Mouse (Mus musculus) neutrophil, adult 5-6 weeks (primary cell): Measurements from ENCODE around the gene Ptpn6. TPM values are rescaled to one million over a fixed set of nuclear protein-coding genes. Genes with fewer than 3 reads are reported as not detected.
"Not testable (repeated sequence)": the region's sequence is repeated elsewhere in the genome, so short reads cannot be mapped to it uniquely, and the experiment has no call there.

Source experiments
- ATAC-seq: fragments of 151-379, 151-347 bp; 2 replicates; pipeline ENCODE4 v1.8.0; 2017; ENCODE audit warnings: mild to moderate bottlenecking, moderate TSS enrichment; ENCODE audit not compliant: insufficient number of reproducible peaks, poor library complexity, low FRiP score, severe bottlenecking; ENCODE audit errors: extremely low read depth
- total RNA-seq: library from RNA; stranded (forward); fragments of 200-1000 nt; gene quantifications from 2 replicates; pipeline ENCODE4 v1.2.3, GENCODE M21; 2017

The Ptpn6 gene
- total RNA-seq, 1 experiment from 2014 or later = 2,202 TPM

DNA sequence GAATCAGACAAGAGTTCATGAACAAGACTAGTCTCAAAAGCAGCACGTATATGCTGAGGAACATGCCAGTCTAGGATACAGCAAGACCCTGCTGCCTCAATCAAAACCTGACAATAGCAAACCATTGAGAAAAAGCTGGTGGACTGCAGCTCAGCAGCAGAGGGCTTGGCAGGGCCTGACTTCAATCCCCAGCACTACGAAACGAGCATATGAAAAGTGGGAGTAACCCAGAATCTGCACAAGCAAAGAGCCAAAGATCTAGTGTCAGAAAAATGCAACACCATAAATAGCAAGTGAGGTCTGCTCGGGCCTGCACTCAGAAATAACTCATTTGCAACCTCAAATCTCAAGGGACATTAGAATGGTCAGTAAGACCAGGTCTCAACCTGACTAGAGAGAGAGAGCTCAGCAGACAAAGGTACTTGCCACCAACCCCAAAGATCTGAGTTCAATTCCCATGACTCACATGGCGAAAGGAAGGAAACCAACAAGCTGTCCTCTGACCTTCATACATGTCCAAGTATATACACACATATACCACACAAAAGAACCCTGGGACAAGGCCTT lies 32.4 kb downstream of the Ptpn6 start:
- no peak for ATAC-seq

DNA sequence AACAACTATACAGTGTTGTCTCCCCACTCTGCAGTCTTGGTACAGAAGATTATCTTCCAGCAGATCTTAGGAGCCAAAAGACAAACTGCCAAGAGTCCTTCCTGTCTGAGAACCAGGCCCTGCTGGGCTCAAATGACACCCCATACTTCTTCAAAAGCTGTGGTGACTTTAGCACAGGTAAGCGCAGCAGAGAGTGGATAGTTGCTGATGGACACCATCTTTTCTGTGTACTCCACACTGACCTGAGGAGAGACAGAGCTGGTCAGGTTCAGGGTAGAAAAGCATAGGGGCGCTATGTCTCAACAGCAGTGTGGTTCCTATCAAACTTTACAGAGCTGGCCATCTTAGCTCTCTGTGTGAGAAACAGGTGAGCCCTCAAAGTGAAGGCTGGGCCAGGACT lies 34.1 kb downstream of the Ptpn6 start:
- no peak for ATAC-seq

DNA sequence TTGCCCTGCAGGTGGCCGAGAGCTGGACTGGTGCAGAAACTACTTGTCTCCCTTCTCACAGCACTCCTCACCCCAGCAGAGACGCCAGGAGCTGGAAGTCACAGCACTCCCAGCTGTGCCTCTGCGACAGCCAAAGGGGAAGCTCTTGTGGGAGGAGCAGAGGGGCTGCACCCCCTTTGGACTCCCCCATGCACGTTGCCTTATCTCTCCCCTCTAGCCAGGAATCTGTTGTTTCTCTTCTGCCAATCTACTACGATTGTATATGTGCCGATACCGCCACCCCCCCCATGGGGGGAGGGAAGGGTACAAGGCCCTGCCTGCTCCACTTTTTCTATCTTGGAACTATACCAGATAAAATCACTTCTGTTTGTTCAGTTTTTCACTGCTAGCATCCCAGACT lies 34.7 kb downstream of the Ptpn6 start:
- ATAC-seq = no peak

DNA sequence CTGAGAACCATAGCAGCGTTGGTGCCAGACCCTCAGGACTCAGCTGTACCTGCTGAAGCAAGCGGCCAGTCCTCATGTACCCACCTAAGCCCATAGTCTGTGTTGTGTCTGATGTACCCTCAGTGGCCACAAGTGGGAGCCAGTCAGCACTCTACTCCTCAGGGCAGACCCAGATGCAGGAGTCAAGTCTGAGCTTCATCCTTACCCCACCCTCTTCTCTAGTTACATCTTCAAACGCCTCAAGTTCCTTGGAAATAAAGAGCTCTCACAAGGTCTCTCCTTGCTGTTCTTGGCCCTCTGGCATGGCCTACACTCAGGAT lies 35.8 kb downstream of the Ptpn6 start:
- peak; percentile 88 for ATAC-seq

DNA sequence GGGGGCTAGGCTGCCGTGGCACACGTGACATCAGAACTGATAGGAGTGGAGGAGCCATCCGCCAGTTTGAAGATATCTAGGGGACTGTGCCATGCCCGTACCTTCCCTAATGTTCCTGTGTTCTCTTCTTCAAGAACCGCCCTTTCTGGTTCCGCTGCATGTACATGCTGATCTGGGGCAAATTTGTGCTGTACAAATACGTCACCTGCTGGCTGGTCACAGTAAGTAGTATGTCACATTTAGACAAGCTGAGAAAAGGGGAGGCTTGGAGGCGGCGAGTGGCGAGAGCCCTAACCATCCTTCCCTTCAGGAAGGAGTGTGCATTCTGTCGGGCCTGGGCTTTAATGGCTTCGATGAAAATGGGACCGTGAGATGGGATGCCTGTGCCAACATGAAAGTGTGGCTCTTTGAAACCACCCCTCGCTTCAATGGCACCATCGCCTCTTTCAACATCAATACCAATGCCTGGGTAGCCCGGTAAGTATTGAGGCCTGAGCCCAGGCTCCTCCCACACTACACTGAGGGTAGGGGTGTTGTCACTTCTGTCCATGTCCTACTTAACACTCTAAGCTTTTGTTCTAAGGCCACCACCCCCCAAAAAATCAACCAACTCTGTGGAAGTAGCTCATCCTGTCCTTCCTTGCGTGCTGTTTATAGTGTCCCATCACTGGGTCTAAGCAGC lies 36.3 kb downstream of the Ptpn6 start:
- no peak for ATAC-seq

DNA sequence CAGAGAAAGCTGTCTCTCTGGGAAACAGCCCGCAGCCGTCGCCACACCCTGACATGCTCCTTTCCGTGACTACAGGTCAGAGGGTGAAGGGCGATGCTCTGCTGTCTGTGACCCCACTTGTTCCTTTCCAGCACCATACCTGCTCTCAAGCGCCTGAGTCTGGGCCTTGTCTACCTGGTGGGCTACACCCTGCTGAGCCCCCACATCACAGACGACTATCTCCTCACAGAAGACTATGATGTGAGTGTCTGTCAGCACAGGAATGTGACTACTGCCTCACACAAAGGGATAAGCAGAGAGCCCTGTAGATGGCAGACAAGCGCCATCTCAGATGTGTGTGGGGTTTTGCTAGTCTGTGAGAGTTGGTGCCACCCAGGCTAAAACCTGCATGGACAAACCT lies 37.2 kb downstream of the Ptpn6 start:
- ATAC-seq = no peak

DNA sequence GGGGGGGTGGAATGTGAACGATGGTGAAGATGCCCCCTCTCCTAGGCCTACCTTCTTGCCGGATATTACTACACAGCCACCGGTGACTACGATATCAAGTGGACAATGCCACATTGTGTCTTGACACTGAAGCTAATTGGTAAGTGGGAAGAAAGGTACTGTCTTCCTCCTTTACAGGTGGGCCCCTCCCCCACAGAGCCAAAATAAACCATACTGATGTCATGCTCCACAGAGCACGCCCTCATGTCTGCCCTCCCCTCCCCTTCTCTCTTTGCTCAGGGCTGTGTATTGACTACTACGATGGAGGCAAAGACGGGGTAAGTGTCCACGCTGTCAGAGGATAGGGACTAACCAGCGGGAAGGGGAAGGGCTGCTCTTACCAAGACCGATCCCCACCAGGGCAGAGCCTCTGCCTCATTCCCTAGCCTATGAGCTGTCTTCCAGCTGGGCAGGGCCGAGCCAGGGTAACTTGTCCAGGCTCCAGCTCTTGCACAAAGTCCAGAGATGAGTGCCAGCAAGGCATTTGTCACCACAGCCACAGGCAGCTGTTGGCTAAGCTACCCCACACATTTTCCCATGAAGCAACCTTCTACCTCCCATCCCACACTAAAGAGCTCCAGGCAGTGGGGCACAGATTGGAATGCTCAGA lies 38.4 kb downstream of the Ptpn6 start:
- no peak for ATAC-seq

DNA sequence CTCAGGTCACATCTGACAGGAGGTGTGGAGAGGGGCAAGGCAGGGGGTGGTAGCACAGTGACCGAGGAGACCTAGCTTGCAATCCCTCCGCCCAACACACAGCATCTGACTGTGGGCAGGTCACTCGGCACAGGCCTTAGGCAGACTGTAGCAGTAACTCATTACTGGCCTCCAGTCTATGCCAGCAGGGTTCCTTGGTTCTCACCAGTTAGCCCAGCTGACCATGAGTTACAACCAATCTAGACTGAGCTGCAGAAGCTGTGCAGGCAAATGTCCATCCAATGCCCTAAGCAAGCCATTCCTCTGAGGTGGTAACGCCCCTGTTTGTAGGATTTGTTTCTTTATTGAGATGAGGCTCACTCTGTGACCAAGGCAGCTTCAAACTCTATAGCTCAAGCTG lies 39.1 kb downstream of the Ptpn6 start:
- no peak for ATAC-seq

DNA sequence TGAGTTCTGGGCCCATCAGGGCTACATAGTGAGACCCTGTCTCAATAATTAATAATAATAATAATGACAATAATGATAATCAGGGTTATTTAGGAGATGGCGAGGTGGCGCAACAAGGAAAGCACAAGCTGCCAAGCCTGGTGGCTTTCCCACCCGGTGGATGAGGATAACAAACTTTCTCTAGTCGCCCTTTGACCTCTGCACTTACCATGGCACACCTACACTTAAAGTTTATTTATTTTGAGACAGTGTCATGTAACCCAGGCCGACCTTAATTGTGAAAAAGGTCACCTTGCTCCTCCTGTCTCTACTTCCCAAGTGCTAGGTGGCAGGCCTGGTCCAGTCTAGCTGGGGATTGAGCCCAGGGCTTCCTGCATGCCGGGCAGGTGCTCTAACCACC lies 39.8 kb downstream of the Ptpn6 start:
- ATAC-seq = no peak

DNA sequence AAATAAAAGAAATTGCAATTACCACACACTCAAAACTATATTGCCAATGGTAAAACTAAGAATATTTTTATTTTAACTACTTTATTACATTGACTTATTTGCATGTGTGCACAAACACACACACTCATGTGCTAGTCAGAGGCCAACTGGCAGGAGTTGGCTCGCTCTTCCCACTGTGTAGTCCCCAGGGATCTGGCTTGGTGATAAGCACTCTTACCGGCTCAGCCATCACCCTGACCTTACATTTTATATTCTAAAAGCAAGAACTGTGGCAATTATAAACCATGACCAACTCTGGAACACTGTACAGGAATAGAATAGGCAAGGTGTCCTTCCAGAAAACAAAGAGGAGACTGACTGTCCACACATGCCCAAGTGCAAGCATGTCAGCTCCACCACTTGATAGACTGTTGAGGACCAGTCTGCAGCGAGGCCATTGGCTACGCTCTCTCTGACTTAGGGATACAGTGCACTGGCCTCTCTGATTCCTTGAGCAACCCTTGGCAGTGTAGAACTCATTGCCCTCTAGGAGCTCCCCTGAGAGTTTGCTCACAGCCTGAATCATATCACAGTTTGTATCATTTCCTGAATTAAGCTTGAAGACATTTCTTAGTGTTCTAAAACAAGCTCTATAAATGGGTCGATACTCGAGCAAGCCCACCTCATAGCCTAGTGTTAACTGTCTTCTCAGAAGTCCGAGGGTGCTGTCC lies 41.9 kb downstream of the Ptpn6 start:
- ATAC-seq = no peak

DNA sequence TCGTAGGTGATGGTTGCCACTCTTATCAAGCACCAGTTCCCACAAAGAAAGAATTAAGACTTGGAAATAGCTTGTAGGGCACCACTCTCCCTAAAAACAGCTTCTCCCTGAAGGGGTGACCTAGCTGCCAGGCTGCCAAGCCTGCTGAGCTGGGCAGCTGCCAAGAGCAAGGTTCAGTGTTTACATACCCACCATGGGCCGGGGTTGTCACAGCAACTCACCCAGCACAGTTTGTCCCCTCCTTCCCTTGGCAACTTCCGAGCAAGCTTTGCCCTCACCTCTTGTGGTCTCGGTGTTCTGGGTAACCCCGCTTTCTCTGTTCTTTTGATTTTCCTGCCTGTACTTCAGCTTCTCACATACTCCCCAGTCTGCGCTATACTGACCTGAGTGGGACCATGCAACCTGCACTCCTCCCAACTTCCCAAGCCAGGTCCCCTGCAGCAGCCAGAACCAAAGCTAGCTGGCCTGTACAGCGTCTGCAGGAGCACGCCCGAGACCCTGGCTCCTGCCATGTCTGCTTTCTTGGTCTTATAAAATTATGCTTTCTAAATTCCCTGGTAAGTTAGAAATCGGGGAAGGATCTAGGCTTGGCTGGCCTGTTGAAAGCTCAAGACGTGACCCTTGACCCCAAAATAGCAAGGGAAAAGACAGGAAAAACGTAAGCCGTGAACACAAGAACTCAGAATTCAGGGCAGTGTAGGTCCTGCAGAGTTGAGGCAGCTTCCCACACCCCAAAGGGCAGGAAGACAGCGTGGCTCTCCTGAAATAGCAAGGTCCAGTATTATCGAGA lies 44.2 kb downstream of the Ptpn6 start:
- peak; percentile 55; the same call in 1 of the 2 replicates for ATAC-seq

DNA sequence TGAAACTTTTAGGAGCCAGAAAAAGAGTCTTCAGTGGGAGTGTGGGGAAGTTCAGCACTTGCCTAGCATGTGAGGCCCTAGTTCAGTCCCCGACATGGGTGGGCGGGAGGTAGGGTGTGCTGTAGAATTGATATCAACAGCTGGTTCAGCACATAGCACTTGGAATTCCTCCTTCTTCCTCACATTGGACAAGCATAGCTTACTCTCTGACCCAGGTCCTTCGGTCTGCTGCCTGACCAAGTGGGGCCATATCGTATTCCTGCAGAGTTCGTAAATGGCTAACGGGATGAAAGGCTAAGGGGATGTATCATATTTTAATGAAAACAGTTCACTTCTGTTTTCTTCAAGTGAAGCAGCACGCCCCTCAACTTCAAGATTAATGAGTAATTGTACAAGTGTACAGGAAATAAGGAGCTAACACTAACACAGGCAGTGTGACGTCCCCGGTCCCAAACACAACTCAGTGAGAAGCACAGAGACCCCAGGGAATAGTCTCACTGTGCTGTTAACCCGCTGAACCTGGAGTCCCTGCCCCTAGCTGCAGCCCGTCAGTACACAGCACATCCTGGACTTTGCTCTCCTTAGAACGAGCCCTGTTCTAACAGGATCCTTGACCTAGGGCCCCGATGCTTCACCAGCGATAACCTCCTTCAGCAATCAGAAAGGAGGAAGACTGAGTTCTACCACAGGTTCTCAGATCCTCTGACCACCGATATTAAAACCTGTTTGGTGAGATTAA lies 45.1 kb downstream of the Ptpn6 start:
- ATAC-seq = no peak

DNA sequence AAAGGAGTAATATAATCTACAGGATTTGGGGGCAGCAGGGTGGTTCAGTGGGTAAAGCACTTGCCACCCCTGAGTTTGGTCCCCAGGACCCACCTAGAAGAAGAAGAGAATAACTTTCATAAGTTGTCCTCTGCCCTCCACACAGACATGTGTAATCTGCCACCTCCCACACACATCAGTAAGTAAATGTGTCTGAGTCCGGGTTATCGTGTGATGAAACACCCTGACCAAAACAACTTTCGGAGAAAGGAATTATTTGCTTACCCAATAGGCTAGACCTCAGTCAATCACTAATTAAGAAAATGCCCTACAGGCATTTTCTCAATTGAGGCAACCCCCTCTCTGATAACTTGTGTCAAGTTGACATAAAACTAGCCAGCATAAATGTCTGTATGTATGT lies 48.0 kb downstream of the Ptpn6 start:
- ATAC-seq = no peak

DNA sequence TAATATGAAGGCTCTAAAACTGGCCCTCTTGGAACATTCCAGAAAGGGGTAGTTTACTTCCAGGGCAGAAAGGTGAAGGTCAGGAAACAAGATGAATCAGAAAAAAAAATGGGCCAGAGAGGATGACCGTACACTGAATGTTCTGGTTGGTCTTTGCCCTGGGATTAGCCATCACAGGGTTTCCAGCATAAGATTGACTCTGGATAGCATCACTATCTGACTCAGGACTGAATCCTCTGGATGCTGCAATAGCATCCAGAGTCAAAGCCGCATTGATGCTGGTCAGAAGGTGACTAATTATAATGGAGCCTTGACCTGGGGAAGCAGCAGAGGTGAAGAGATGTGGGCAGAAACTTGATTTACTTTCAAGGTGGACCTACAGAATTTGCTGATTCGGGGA lies 49.5 kb downstream of the Ptpn6 start:
- no peak for ATAC-seq

DNA sequence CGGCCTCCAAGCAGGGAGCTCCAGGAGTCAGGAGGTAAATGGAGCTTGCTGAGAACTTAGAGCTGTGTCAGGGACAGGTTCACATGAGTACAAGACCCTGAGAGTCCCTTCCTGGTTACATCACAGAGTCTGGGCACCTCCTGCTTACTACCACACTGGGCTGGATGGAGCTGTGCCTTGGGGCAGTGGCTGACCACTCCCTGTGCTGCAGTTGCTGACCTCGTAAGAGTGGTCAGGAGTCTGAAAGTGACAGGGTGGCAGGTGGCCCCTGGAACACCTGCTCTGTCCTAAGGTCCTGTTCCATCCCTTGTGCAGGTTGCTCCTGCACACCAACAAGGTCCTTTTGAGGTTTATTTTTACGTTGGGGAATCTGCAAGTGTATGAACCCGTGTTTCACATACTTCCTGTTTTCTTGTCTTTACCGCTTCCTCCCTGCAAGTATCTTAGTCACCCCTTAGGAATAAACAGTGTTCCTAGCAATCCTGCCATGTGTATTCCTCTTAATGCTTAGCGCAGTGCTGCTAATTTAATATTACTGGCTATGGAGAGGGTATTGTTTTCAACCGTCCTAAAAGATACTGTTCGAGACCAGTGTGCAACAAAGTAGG lies 50.3 kb downstream of the Ptpn6 start:
- peak; percentile 45; the same call in 1 of the 2 replicates for ATAC-seq

DNA sequence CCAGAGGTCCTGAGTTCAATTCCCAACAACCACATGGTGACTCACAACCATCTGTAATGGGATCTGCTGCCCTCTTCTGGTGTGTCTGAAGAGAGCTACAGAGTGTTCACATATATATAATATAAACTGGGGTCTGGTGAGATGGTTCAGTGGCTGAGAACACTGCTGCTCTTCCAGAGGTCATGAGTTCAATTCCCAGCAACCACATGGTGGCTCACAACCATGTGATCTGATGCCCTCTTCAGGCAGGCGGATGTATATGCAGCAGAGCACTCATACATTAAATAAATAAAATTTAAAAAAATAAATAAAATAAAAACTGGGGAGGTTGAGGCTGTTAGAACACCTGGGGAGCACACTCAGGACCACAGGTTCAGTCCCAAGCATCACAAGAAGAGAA lies 51.9 kb downstream of the Ptpn6 start:
- ATAC-seq = not testable (repeated sequence)

DNA sequence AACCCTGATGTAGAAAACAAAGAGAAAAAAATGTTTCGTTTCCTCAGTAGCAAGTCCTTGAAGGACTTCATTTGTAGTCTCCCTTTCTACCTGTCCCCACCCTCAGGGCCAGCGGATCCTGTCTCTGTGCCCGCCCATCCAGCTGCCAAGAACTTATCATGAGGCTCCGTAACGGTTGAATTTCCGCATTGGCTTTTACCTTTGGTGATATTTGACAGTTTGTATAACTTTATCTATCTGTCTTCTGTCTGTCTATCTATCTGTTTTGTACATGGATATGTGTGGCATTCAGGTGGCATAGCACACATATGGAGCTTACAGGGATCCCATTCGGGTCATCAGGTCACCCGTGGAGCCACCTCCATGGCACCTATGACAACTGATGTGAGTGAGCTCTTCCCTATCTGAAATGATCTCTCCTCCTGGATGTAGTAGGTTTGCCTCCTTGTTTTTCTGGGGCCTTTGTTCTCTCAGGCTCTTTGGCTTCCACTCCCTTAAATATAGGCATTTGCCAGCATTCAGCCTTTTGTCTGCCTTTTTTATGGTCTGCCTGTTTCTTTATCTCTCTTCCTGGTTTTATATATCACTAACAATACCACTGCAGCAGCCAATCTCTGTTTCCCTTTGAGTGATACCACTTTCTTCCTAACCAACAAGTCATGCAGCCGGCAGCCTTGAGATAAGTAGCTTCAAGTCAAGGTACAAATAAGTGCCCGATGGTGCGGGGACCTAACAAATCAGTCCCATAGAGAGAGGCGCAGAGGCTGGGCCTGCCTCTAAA lies 52.7 kb downstream of the Ptpn6 start:
- no peak for ATAC-seq
